Mouse (Mus musculus) liver, adult 2 months (tissue): ENCODE measurements at regions not wholly inside any gene's neighbourhood (a gene's known extent, or its start where the extent isn't known, plus 50 kb on each side); places are given as distances from the start of the nearest gene placed in this dataset.

ENCODE experiments used
- CTCF ChIP-seq: fragments of 200-500 bp; IDR thresholded peaks from 2 replicates; pipeline ENCODE4 v1.5.1; 2011; ENCODE audit warnings: low read depth, low read length, control low read depth
- POLR2A ChIP-seq: fragments of 200-500 bp; IDR thresholded peaks from 2 replicates; pipeline ENCODE4 v1.6.1; 2011; ENCODE audit warnings: low read length, control low read depth; ENCODE audit not compliant: insufficient read depth; ENCODE audit errors: extremely low read depth

- no peak for TF ChIP-seq POLR2A
- no peak for TF ChIP-seq CTCF
Observed at GRCm38 (mm10) chr16:30665881-30666280, 66.4 kb downstream of the Fam43a start.
